Mouse (Mus musculus) limb, embryonic 15.5 days (tissue): Measurements from ENCODE around the gene Gstt1. TPM values are rescaled to one million over a fixed set of nuclear protein-coding genes. Genes with fewer than 3 reads are reported as not detected.

Experiments
- ATAC-seq: fragments of 200-750 bp; cut with Nextera tagmentation; 2 replicates; pipeline ENCODE4 v1.8.0; 2017; ENCODE audit warnings: low read depth, moderate TSS enrichment; ENCODE audit not compliant: insufficient number of reproducible peaks, low FRiP score, low TSS enrichment
- H3K27ac ChIP-seq: fragments of 300-500 bp; sonication (generic); 2 replicates; pipeline ENCODE4 v1.5.1; 2015; ENCODE audit warnings: moderate library complexity, mild to moderate bottlenecking, inconsistent platforms
- H3K27me3 ChIP-seq: fragments of 300-500 bp; sonication (generic); 2 replicates; pipeline ENCODE4 v1.6.1; 2015; ENCODE audit warnings: inconsistent platforms
- H3K36me3 ChIP-seq: fragments of 300-500 bp; sonication (generic); 2 replicates; pipeline ENCODE4 v1.6.1; 2015; ENCODE audit warnings: inconsistent platforms
- H3K4me1 ChIP-seq: fragments of 300-500 bp; sonication (generic); 2 replicates; pipeline ENCODE4 v1.6.1; 2015; ENCODE audit warnings: inconsistent platforms
- H3K4me2 ChIP-seq: fragments of 300-500 bp; sonication (generic); 2 replicates; pipeline ENCODE4 v1.6.1; 2015; ENCODE audit warnings: mild to moderate bottlenecking, inconsistent platforms
- H3K4me3 ChIP-seq: fragments of 300-500 bp; sonication (generic); 2 replicates; pipeline ENCODE4 v1.5.1; 2015; ENCODE audit warnings: mild to moderate bottlenecking, inconsistent platforms
- H3K9ac ChIP-seq: fragments of 300-500 bp; sonication (generic); 2 replicates; pipeline ENCODE4 v1.6.1; 2015; ENCODE audit warnings: inconsistent platforms
- H3K9me3 ChIP-seq: fragments of 300-500 bp; sonication (generic); 2 replicates; pipeline ENCODE4 v1.6.1; 2016; ENCODE audit warnings: inconsistent platforms
- WGBS: fragments of 180-500 bp; shearing (Covaris S2); methylation state at CpG from one replicate; pipeline ENCODE4 v1.1.7; 2015; 5-methylcytosine and 5-hydroxymethylcytosine counted together
- polyA plus RNA-seq: library from polyadenylated mRNA; unstranded; fragments of >200 nt; fragmentation: Nextera tagmentation; extraction: Ambion mirVana; gene quantifications from 2 replicates; pipeline ENCODE4 v1.2.1, GENCODE M21; 2015

Gene Gstt1
- polyA plus RNA-seq, 1 experiment from 2014 or later: 21.6 TPM

DNA sequence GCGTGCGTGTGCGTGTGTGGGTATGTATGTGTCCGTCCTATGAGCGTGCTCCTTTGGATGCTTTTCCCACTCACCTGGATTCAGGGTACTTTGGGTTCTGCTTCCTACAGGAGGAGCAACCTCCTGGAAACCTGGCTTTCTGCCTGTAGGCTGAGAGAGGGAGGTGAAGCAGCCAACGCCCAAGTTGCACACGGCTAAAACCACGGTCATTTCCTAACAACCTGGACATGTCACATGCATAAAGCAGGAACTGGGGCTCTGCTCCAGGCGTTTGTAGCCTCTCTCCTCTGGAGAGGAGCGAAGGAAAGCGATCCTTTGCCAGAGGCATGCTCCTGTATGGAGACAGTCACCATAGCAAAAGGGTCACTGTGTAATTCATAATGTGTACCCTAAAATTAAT, 41.7 kb downstream of the Gstt1 start:
- no peak overlapping the region for H3K4me3 ChIP-seq
- H3K9me3 ChIP-seq: no peaks in the 10 kb centered on the region
- no peak for ATAC-seq
- H3K9ac ChIP-seq: no peak overlapping the region
- WGBS: 88% methylated on average over 11 of the region's 11 CpGs
- H3K4me2 ChIP-seq: no peak overlapping the region
- no peaks in the 10 kb centered on the region for H3K27me3 ChIP-seq
- peaks cover 46% of the 10 kb centered on the region for H3K36me3 ChIP-seq
- no peaks in the 10 kb centered on the region for H3K4me1 ChIP-seq
- H3K27ac ChIP-seq: no peak overlapping the region

DNA sequence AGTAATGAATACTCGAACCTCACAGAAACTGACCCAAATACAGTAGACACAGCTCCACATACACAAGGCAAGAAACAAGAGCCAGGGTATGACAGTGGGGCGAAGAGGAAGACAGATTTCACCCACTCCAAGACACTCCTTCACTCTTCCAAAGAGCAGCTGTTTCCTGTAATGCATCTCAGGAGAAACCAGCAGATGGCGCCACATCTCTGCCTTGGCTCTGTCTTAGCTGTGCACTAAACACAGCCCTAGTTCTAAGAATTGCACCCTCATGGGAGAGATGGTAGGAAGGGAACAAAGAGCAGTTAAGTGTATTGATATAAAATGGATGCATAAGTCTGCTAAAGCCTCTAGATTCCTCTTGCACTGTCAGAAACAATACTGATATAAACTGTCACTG, 54.4 kb downstream of the Gstt1 start:
- H3K4me3 ChIP-seq: no peak overlapping the region
- no peak overlapping the region for H3K27ac ChIP-seq
- 41% methylated on average over 3 of the region's 3 CpGs for WGBS
- H3K9ac ChIP-seq: no peak overlapping the region
- H3K27me3 ChIP-seq: no peaks in the 10 kb centered on the region
- no peak overlapping the region for H3K4me2 ChIP-seq
- no peaks in the 10 kb centered on the region for H3K4me1 ChIP-seq
- peaks cover 92% of the 10 kb centered on the region for H3K36me3 ChIP-seq
- peak; percentile 46 for ATAC-seq
- H3K9me3 ChIP-seq: no peaks in the 10 kb centered on the region

DNA sequence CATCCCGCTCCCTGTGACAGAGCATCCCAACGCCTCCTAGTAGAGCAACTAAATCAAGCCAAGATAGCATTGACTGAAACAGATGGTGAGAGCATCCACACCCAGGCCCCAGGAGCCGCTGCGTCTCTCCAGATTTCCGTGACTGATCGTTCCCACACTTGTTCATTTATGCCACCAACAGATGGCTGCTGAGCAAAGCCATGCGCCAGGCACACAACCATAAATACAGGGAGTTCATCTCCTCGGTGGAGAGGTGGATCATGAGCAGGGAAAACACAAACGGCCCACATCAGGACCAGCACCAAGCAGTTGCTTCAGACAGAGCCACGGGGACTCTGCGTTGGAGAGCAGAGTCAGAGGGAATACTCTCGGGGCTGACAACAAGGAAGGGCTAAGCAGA, 55.0 kb downstream of the Gstt1 start:
- Histone ChIP-seq H3K4me2 (no peak overlapping the region), H3K27me3 (no peaks in the 10 kb centered on the region), H3K36me3 (peaks cover 92% of the 10 kb centered on the region), H3K9ac (no peak overlapping the region), H3K9me3 (no peaks in the 10 kb centered on the region), H3K4me1 (no peaks in the 10 kb centered on the region), H3K27ac (no peak overlapping the region), H3K4me3 (no peak overlapping the region)
- whole genome bisulfite sequencing: 90% methylated on average over 12 of the region's 12 CpGs
- ATAC-seq: no peak

DNA sequence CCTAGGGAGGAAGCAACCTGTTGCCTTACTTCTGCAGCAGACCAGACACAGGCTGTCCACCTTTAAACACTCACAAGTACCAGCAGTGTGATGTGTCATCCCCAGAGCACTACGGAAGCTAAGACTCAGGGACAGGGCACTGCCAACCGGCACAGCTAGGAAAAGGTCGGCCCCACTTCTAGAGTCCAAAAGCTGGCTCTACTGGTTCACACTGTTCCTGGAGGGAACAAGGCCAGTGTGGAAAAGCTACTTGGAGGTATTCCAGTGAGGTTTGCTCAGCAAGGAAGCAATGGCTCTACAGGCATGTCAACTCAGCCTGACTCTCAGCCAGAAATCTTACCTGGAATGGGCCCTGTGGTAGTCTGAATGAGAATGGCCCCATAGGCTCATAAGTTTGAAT, 57.5 kb downstream of the Gstt1 start:
- WGBS: 95% methylated on average over 3 of the region's 3 CpGs
- ATAC-seq: no peak
- H3K4me1 ChIP-seq: no peaks in the 10 kb centered on the region
- H3K27ac ChIP-seq: no peak overlapping the region
- no peak overlapping the region for H3K4me3 ChIP-seq
- H3K36me3 ChIP-seq: peaks cover 89% of the 10 kb centered on the region
- no peak overlapping the region for H3K4me2 ChIP-seq
- no peaks in the 10 kb centered on the region for H3K27me3 ChIP-seq
- no peak overlapping the region for H3K9ac ChIP-seq
- H3K9me3 ChIP-seq: no peaks in the 10 kb centered on the region

Other genes starting within 250 kb of the Gstt1 start
- gene Lrrc75b, start 238.3 kb downstream of the Gstt1 start, polyA plus RNA-seq: 3.5 TPM in 2 replicates
- gene Ggt1, start 237.0 kb downstream of the Gstt1 start, polyA plus RNA-seq: 0.67 and 0.93 TPM in 2 replicates
- gene Ggt5, start 209.2 kb downstream of the Gstt1 start, polyA plus RNA-seq: 1.6 and 2.9 TPM in 2 replicates
- gene Susd2, start 154.6 kb downstream of the Gstt1 start, polyA plus RNA-seq: 10.9 and 14.3 TPM in 2 replicates
- gene Cabin1, start 34.2 kb downstream of the Gstt1 start, polyA plus RNA-seq: 27.9 and 29.3 TPM in 2 replicates
- gene Ddt, start 25.2 kb downstream of the Gstt1 start, polyA plus RNA-seq: 51.6 and 55.6 TPM in 2 replicates
- 0.45 and 0.47 TPM in 2 replicates for gene Gm20441, start 17.6 kb downstream of the Gstt1 start, polyA plus RNA-seq
- 30.0 and 33.1 TPM in 2 replicates for gene Gstt3, start 17.2 kb downstream of the Gstt1 start, polyA plus RNA-seq
- gene Gstt4, start 24.0 kb upstream of the Gstt1 start, polyA plus RNA-seq: not detected in 2 replicates
- 11.3 and 14.5 TPM in 2 replicates for gene Gstt2, start 38.8 kb upstream of the Gstt1 start, polyA plus RNA-seq
- 1,299 and 1,540 TPM in 2 replicates for gene Mif, start 61.7 kb upstream of the Gstt1 start, polyA plus RNA-seq
- gene Derl3, start 94.8 kb upstream of the Gstt1 start, polyA plus RNA-seq: 2.7 and 3.2 TPM in 2 replicates
- gene Smarcb1, start 123.0 kb upstream of the Gstt1 start, polyA plus RNA-seq: 185 and 188 TPM in 2 replicates
- gene Chchd10, start 134.5 kb upstream of the Gstt1 start, polyA plus RNA-seq: 17.5 and 31.0 TPM in 2 replicates
- 205 and 245 TPM in 2 replicates for gene Mmp11, start 137.9 kb upstream of the Gstt1 start, polyA plus RNA-seq
- gene Gm867, start 142.1 kb upstream of the Gstt1 start, polyA plus RNA-seq: 0.41 TPM in 1 of 2 replicates, not detected in the other
- gene Vpreb3, start 144.5 kb upstream of the Gstt1 start, polyA plus RNA-seq: 1.1 TPM in 2 replicates
- gene Gm5134, start 155.9 kb upstream of the Gstt1 start, polyA plus RNA-seq: not detected in 2 replicates
- 15.5 and 15.9 TPM in 2 replicates for gene Zfp280b, start 234.1 kb upstream of the Gstt1 start, polyA plus RNA-seq